Mouse (Mus musculus) hindbrain, embryonic 11.5 days (tissue): ENCODE data around the gene Gm10337. TPM values are rescaled to one million over a fixed set of nuclear protein-coding genes. Genes with fewer than 3 reads are reported as not detected.

Experiments
- ATAC-seq: fragments of 200-750 bp; cut with Nextera tagmentation; 2 replicates; pipeline ENCODE4 v1.8.0; 2017; ENCODE audit warnings: mild to moderate bottlenecking, moderate TSS enrichment, moderate library complexity; ENCODE audit not compliant: low FRiP score
- DNase-seq: peaks from one replicate; pipeline ENCODE4 v3.0.0-alpha.2; 2015; ENCODE audit warnings: low spot score
- H3K27ac ChIP-seq: fragments of 300-500 bp; sonication (generic); 2 replicates; pipeline ENCODE4 v1.5.1; 2014; ENCODE audit warnings: mild to moderate bottlenecking, low read depth, low read length
- H3K27me3 ChIP-seq: fragments of 300-500 bp; sonication (generic); 2 replicates; pipeline ENCODE4 v1.6.1; 2014; ENCODE audit warnings: mild to moderate bottlenecking, low read length, moderate library complexity, mixed read lengths; ENCODE audit not compliant: control insufficient read depth, insufficient read depth
- H3K36me3 ChIP-seq: fragments of 300-500 bp; sonication (generic); 2 replicates; pipeline ENCODE4 v1.6.1; 2014; ENCODE audit warnings: mild to moderate bottlenecking, low read length, moderate library complexity, mixed read lengths; ENCODE audit not compliant: control insufficient read depth, insufficient read depth
- H3K4me1 ChIP-seq: fragments of 300-500 bp; sonication (generic); replicated peaks from 2 replicates; pipeline ENCODE4 v1.6.1; 2014; ENCODE audit warnings: low read length, mixed read lengths; ENCODE audit not compliant: control insufficient read depth, insufficient read depth
- H3K4me2 ChIP-seq: fragments of 300-500 bp; sonication (generic); replicated peaks from 2 replicates; pipeline ENCODE4 v1.6.1; 2014; ENCODE audit warnings: mild to moderate bottlenecking, low read depth, low read length
- H3K4me3 ChIP-seq: fragments of 300-500 bp; sonication (generic); 2 replicates; pipeline ENCODE4 v1.5.1; 2014; ENCODE audit warnings: low read depth, low read length
- H3K9ac ChIP-seq: fragments of 300-500 bp; sonication (generic); 2 replicates; pipeline ENCODE4 v1.6.1; 2014; ENCODE audit warnings: low read depth, low read length
- H3K9me3 ChIP-seq: fragments of 300-500 bp; sonication (generic); 2 replicates; pipeline ENCODE4 v1.6.1; 2016; ENCODE audit warnings: low read length; ENCODE audit not compliant: control insufficient read depth
- WGBS: fragments of 180-500 bp; shearing (Covaris S2); extraction: QIAGEN DNeasy Blood & Tissue Kit; methylation state at CpG from one replicate; pipeline ENCODE4 v1.1.7; 2014; 5-methylcytosine and 5-hydroxymethylcytosine counted together
- polyA plus RNA-seq: library from polyadenylated mRNA; unstranded; fragments of >200 nt; fragmentation: Nextera tagmentation; extraction: Ambion mirVana; gene quantifications from 2 replicates; pipeline ENCODE4 v1.2.1, GENCODE M21; 2014

The Gm10337 gene
- polyA plus RNA-seq, 1 experiment from 2014 or later: 8.8 TPM

DNA sequence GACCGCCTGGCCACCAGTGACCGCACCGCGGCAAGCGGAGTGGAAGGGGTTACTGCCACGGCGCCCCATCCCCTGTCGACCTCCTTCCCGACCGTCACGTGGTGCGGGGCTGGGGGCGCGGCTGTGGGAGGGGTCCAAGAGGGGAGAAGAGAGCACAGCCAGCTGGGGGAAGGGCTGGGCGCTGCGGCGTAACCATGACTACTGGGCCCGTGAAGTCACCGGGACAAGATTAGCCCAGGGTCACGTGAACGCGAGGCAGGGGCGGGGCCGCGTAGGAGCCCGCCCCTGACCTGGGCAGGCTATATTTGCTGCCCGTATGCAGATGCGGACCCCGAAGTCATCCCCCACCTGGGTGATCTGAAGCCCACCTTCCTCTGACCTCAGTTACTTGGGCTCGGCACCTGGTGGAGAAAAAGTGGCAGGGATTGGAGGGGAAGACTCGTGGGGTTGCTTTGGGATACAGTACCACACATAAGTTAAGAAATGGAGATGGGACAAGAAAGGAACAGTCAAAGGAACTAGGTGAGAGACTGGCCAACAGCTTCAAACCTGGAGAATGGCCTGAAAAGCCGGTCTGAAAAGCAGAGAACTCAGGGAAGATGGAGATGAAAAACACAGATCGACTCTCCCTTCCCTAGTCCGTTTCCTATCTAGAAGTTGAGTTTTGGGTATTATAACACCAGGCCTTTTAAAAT, 7.2 kb downstream of the Gm10337 start:
- DNase-seq (peak; percentile 96), ATAC-seq (peak; percentile 95)
- peak overlapping the region; percentile 66 for H3K4me2 ChIP-seq
- H3K4me1 ChIP-seq: peaks cover 12% of the 10 kb centered on the region
- H3K36me3 ChIP-seq: no peaks in the 10 kb centered on the region
- peak overlapping the region; percentile 55; the same call in 1 of the 2 replicates for H3K9ac ChIP-seq
- H3K4me3 ChIP-seq: peak overlapping the region; percentile 51
- no peaks in the 10 kb centered on the region for H3K9me3 ChIP-seq
- WGBS: 3% methylated on average over 33 of the region's 34 CpGs
- peak overlapping the region; percentile 94 for H3K27ac ChIP-seq
- no peaks in the 10 kb centered on the region for H3K27me3 ChIP-seq

DNA sequence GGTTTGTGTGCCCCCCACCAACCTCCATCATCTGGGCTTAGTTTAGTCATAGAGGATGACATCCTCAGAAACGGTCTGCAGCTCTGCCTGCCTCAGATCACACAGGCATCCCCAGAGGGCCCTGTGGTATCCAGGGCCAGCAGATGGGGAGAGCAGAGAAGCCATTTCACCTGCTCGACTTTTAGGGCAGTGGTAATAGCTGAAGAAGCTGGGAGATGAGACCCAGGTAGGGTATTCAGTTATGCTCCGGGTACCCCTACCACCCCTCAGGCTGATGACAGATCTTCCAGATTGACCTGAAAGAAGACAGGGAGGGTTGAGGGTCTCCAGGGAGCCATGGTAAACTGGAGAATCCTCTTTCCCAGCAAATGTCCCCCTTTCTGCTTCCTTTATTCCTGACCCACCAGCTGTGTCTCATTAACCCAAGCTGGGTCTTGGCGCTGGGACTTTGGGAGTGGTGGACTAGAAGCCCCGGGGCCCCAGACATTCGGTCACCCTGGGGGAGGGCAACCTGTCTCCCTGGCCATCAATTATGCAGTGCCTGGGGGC, 7.8 kb downstream of the Gm10337 start:
- peak overlapping the region; percentile 66 for H3K4me2 ChIP-seq
- H3K27me3 ChIP-seq: no peaks in the 10 kb centered on the region
- peak overlapping the region; percentile 94 for H3K27ac ChIP-seq
- peak; percentile 41 for ATAC-seq
- no peaks in the 10 kb centered on the region for H3K36me3 ChIP-seq
- H3K4me1 ChIP-seq: peaks cover 12% of the 10 kb centered on the region
- H3K4me3 ChIP-seq: peak overlapping the region; percentile 51; the same call in 1 of the 2 replicates
- WGBS: 8% methylated on average over 6 of the region's 6 CpGs
- no peaks in the 10 kb centered on the region for H3K9me3 ChIP-seq
- DNase-seq: peak; percentile 60
- peak overlapping the region; percentile 12; the same call in 1 of the 2 replicates for H3K9ac ChIP-seq

DNA sequence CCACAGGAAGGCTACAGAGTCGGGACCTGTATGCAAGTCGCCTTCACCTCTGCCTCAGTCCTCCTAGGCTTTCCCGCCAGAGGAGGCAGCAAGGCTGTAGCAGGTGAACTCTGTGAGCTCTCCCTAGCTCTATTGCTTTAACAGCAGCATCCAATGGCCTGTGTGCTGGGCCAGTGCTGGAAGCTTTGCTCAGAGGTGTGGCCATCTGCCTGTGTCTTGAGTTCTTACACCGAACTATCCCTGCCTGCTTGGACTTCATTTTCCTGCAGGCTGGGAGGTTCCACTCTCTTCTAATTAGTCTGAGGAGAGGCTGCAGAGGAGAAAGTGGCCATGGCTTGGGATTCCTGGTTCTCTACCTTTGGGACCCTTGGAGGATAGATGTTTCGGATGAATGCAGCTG, 8.5 kb downstream of the Gm10337 start:
- DNase-seq (no peak), ATAC-seq (no peak)
- Histone ChIP-seq H3K4me3 (no peak overlapping the region), H3K9ac (peak overlapping the region; percentile 12; the same call in 1 of the 2 replicates), H3K27me3 (no peaks in the 10 kb centered on the region), H3K27ac (peak overlapping the region; percentile 94), H3K9me3 (no peaks in the 10 kb centered on the region), H3K36me3 (no peaks in the 10 kb centered on the region), H3K4me1 (peaks cover 12% of the 10 kb centered on the region), H3K4me2 (peak overlapping the region; percentile 66)
- WGBS: 23% methylated on average over 5 of the region's 5 CpGs

DNA sequence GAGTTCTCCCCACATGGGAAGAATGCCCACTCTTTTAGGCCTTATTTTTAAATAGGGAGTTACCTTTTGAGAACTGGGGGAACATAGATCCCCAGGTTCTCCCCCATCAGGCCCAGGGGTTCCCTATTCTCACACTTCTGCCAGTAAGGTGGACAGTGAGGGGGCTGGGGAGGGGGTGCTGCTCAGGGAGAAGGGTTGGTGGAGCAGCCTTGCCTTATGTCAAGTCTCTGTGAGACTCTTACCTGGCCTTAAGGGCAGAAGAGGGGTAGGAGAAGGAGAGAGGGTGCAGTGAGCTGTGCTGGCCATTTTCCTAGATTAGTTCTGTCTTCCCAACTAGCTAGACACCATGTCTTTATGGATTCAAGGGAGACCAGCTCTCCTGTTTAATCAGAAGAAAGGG, 8.9 kb downstream of the Gm10337 start:
- DNase-seq (no peak), ATAC-seq (no peak)
- Histone ChIP-seq H3K9ac (no peak overlapping the region), H3K4me1 (peaks cover 12% of the 10 kb centered on the region), H3K27me3 (no peaks in the 10 kb centered on the region), H3K36me3 (no peaks in the 10 kb centered on the region), H3K4me2 (peak overlapping the region; percentile 66; the same call in 1 of the 2 replicates), H3K9me3 (no peaks in the 10 kb centered on the region), H3K27ac (peak overlapping the region; percentile 94), H3K4me3 (no peak overlapping the region)

DNA sequence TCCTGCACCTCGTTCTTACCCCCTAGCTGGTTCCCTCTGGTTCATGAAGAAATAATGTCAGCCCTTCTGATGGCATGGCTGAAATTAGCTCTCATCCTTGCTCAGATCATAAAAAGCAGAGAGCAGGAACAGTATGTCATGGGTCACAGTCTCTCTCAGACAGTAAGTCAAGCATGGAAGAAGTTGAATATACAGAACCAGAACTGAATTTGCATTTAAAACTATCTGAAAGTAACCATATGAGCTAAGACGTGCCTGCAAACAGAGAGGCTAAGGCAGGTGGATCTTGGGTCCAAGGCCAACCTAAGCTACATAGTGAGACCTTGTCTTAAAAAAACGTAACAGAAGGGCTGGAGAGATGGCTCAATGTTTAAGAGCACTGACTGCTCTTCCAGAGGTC, 9.5 kb downstream of the Gm10337 start:
- 84% methylated on average over 3 of the region's 3 CpGs for WGBS
- Histone ChIP-seq H3K9ac (no peak overlapping the region), H3K27ac (peak overlapping the region; percentile 94), H3K36me3 (no peaks in the 10 kb centered on the region), H3K4me3 (no peak overlapping the region), H3K9me3 (no peaks in the 10 kb centered on the region), H3K4me2 (no peak overlapping the region), H3K4me1 (peaks cover 12% of the 10 kb centered on the region), H3K27me3 (no peaks in the 10 kb centered on the region)
- no peak for ATAC-seq
- DNase-seq: no peak

DNA sequence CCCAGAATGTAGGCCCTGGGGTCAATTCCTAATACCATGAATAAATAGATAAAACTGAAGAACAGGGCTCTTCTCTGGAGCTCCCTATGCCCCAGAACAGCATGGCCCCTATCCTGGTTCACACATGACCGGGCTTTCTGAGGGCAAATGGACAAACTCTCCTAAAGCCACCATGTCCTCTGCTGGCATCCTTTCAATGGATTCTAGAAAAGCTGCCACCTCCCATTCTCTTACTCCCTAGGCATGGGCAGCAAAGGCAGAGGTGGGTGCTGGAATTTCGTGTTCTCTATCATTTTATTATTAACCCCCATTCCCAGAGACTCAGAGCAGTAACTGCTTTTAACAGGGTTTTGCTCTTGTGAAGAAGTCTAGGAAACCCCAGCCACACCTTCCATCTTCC, 11.7 kb downstream of the Gm10337 start:
- Histone ChIP-seq H3K36me3 (no peaks in the 10 kb centered on the region), H3K4me2 (peak overlapping the region; percentile 82), H3K27me3 (no peaks in the 10 kb centered on the region), H3K4me3 (no peak overlapping the region; the same call in 1 of the 2 replicates), H3K9ac (no peak overlapping the region), H3K4me1 (peaks cover 15% of the 10 kb centered on the region), H3K27ac (no peak overlapping the region), H3K9me3 (no peaks in the 10 kb centered on the region)
- DNase-seq (no peak), ATAC-seq (no peak)
- 93% methylated on average over 2 of the region's 2 CpGs for WGBS

DNA sequence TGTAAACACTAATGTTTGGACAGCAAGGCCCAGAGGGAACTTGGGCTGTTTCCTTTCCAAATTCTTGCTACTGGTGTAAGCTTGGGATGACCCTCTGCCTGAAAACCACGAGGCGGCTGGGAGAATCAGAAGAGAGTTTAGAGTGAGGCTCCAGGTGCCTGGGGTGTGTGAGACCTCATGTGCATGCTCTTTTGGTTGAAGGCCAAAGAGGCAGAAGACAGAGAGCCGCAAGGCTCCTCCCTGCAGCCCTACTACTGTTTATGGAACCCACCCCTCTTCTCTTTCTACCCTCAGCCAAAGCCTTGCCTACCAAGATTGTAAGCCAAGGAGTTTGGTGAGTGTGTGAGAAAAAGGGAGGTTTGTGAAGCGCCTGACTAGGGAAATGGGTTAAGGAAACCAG, 12.3 kb downstream of the Gm10337 start:
- DNase-seq: no peak
- no peaks in the 10 kb centered on the region for H3K9me3 ChIP-seq
- H3K27me3 ChIP-seq: no peaks in the 10 kb centered on the region
- peak overlapping the region; percentile 79 for H3K9ac ChIP-seq
- H3K4me3 ChIP-seq: peak overlapping the region; percentile 60
- no peaks in the 10 kb centered on the region for H3K36me3 ChIP-seq
- peak overlapping the region; percentile 82 for H3K4me2 ChIP-seq
- peaks cover 15% of the 10 kb centered on the region for H3K4me1 ChIP-seq
- WGBS: 55% methylated on average over 4 of the region's 4 CpGs
- no peak for ATAC-seq
- H3K27ac ChIP-seq: no peak overlapping the region

DNA sequence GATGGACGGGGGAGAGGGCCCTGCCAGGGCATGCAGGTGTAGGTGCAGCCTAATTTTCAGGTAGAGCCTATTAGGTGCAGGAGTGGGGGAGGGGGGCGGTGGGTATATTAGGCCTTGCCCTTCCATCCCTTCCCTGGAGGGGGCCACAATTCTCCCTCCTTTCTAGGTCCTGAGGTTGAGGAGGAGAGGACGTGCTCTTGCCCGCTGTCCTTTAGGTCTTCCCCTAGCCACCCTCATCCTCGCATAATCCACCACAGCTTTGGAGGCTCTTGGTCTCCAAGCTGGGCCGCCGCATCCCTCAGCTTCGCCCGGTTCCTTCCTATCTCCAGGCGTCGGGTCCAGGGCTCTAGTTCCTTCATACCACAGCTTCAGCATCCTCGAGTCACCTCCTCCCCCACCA, 12.8 kb downstream of the Gm10337 start:
- H3K27me3 ChIP-seq: no peaks in the 10 kb centered on the region
- peak overlapping the region; percentile 79 for H3K9ac ChIP-seq
- WGBS: 2% methylated on average over 12 of the region's 12 CpGs
- H3K4me3 ChIP-seq: peak overlapping the region; percentile 60
- H3K9me3 ChIP-seq: no peaks in the 10 kb centered on the region
- DNase-seq (no peak), ATAC-seq (peak; percentile 0; the same call in 1 of the 2 replicates)
- H3K4me2 ChIP-seq: peak overlapping the region; percentile 82
- H3K36me3 ChIP-seq: no peaks in the 10 kb centered on the region
- peaks cover 13% of the 10 kb centered on the region for H3K4me1 ChIP-seq
- peak overlapping the region; percentile 97 for H3K27ac ChIP-seq
